Mouse (Mus musculus) lung, embryonic 15.5 days (tissue): Measurements from ENCODE around the gene Fam216a. TPM values are rescaled to one million over a fixed set of nuclear protein-coding genes. Genes with fewer than 3 reads are reported as not detected.

Experiments
- ATAC-seq: fragments of 200-750 bp; cut with Nextera tagmentation; 2 replicates; pipeline ENCODE4 v1.8.0; 2017; ENCODE audit warnings: moderate number of reproducible peaks, borderline replicate concordance; ENCODE audit not compliant: low FRiP score, low TSS enrichment; ENCODE audit errors: extremely low read depth
- H3K27ac ChIP-seq: fragments of 300-500 bp; sonication (generic); 2 replicates; pipeline ENCODE4 v1.5.1; 2015; ENCODE audit warnings: moderate library complexity, mild to moderate bottlenecking, inconsistent platforms
- H3K27me3 ChIP-seq: fragments of 300-500 bp; sonication (generic); 2 replicates; pipeline ENCODE4 v1.6.1; 2015; ENCODE audit warnings: inconsistent platforms
- H3K36me3 ChIP-seq: fragments of 300-500 bp; sonication (generic); 2 replicates; pipeline ENCODE4 v1.6.1; 2015; ENCODE audit warnings: inconsistent platforms
- H3K4me1 ChIP-seq: fragments of 300-500 bp; sonication (generic); 2 replicates; pipeline ENCODE4 v1.6.1; 2015; ENCODE audit warnings: inconsistent platforms
- H3K4me2 ChIP-seq: fragments of 300-500 bp; sonication (generic); 2 replicates; pipeline ENCODE4 v1.6.1; 2015; ENCODE audit warnings: inconsistent platforms, mild to moderate bottlenecking, moderate library complexity
- H3K4me3 ChIP-seq: fragments of 300-500 bp; sonication (generic); 2 replicates; pipeline ENCODE4 v1.5.1; 2015; ENCODE audit warnings: mild to moderate bottlenecking, inconsistent platforms
- H3K9ac ChIP-seq: fragments of 300-500 bp; sonication (generic); 2 replicates; pipeline ENCODE4 v1.6.1; 2015; ENCODE audit warnings: inconsistent platforms
- H3K9me3 ChIP-seq: fragments of 300-500 bp; sonication (generic); 2 replicates; pipeline ENCODE4 v1.6.1; 2016; ENCODE audit warnings: inconsistent platforms
- WGBS: fragments of 180-500 bp; shearing (Covaris S2); methylation state at CpG from one replicate; pipeline ENCODE4 v1.1.7; 2015; 5-methylcytosine and 5-hydroxymethylcytosine counted together
- polyA plus RNA-seq: library from polyadenylated mRNA; unstranded; fragments of >200 nt; fragmentation: Nextera tagmentation; extraction: Ambion mirVana; gene quantifications from 2 replicates; pipeline ENCODE4 v1.2.1, GENCODE M21; 2015

The Fam216a gene
- polyA plus RNA-seq, 1 experiment from 2014 or later, result 72.4 TPM

DNA sequence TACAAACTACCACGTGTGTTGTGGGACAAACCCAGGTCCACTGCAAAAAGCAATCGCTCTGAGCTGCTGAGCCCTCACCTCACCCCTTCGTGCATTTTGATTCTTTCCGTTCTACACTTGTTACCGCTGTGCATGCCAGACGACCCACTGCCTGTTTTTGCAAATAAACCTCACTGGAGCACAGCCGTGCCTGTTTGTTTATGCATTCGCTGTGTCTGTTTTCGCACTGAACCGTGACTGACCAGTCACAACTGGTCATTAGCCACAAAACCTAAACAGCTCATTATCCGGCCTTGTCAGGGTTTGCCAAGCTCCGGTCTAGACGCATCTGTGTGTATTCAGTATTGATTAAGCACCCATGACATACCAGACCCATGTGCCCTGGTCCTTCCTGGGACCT lies 30.0 kb upstream of the Fam216a start:
- peaks cover 65% of the 10 kb centered on the region for H3K36me3 ChIP-seq
- H3K27me3 ChIP-seq, result no peaks in the 10 kb centered on the region
- WGBS, result 79% methylated on average over 13 of the region's 13 CpGs
- H3K9ac ChIP-seq, result no peak overlapping the region
- no peaks in the 10 kb centered on the region for H3K9me3 ChIP-seq
- H3K4me3 ChIP-seq, result no peak overlapping the region
- no peak for ATAC-seq
- H3K4me1 ChIP-seq, result peaks cover 14% of the 10 kb centered on the region; the same call in 1 of the 2 replicates
- no peak overlapping the region for H3K27ac ChIP-seq
- H3K4me2 ChIP-seq, result no peak overlapping the region

DNA sequence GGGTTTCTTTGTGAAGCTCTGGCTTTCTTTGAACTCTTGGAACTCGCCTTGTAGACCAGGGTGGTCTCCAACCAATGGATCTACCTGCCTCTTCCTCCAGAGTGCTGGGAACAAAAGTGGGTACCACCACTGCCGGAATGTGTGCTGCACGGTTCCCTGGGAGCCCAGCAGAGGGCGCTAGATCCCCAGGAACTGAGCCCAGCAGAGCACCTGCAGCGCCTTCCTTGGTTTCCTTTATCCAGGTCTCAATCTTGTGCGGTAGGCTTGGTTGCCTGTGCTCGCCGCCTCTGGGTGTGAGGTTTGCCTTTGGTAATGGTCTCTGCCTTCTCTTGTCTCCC lies 29.1 kb upstream of the Fam216a start:
- no peaks in the 10 kb centered on the region for H3K9me3 ChIP-seq
- no peak overlapping the region for H3K4me3 ChIP-seq
- H3K27ac ChIP-seq, result no peak overlapping the region
- H3K9ac ChIP-seq, result no peak overlapping the region
- H3K4me1 ChIP-seq, result peaks cover 14% of the 10 kb centered on the region; the same call in 1 of the 2 replicates
- H3K36me3 ChIP-seq, result peaks cover 61% of the 10 kb centered on the region
- H3K4me2 ChIP-seq, result no peak overlapping the region
- no peak; the same call in 1 of the 2 replicates for ATAC-seq
- no peaks in the 10 kb centered on the region for H3K27me3 ChIP-seq
- WGBS, result 32% methylated on average over 8 of the region's 8 CpGs

DNA sequence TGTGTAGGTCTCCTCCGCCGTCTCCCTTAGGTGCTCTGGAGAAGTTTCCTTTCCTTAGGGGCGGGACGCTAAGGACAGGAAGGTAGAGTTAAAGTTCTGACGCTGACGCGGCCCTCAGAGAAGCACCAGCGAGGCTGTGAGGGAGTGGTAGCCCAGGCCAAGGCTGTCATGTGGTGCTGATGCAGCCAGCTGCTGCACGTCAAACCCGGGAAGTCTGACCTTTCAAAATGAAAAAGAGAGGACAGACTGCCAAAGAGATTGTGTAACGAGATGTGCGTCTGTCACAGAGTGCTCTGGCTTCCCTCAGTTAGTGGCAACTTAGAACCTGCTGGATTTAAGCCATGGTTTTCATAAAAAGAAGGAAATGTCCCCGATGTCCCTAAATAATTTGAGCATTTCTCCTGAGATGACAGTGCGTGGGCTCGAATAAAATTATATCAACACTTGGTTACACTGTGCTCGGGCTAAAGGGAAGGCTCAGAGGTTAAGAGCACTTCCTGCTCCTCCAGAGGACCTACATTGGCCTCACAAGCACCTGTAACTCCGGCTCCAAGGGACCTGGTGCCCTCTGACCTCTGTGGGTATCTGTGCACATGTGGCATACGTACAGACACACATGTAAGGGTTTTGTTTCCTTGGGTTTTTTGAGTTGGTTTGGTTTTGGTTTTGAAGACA lies 28.6 kb upstream of the Fam216a start:
- Histone ChIP-seq H3K27me3 (no peaks in the 10 kb centered on the region), H3K4me3 (no peak overlapping the region), H3K36me3 (peaks cover 56% of the 10 kb centered on the region), H3K9ac (no peak overlapping the region), H3K9me3 (no peaks in the 10 kb centered on the region), H3K4me1 (peaks cover 14% of the 10 kb centered on the region; the same call in 1 of the 2 replicates), H3K27ac (no peak overlapping the region), H3K4me2 (no peak overlapping the region)
- 54% methylated on average over 18 of the region's 18 CpGs for WGBS
- ATAC-seq, result peak; percentile 59; the same call in 1 of the 2 replicates

DNA sequence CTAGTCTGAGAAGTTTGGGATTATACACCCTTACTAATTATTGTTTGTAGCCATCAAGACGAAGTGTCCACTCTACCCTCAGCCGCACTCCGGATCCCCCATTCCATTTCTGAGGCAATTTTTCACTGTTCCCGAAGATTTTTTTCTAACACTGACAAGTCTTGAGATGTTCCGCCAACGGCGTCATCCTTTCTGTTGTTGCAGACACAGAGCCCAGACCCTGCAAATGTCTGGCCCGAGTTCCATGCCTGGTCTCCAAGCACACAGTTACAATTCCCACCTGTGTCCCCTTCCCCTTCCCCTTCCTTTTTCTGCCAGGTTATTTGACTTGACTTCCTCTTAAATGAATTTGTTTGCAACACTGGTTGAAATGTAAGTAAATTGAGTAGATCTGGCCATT lies 27.7 kb upstream of the Fam216a start:
- H3K27ac ChIP-seq, result no peak overlapping the region
- no peak overlapping the region for H3K4me3 ChIP-seq
- no peak overlapping the region for H3K9ac ChIP-seq
- 85% methylated on average over 8 of the region's 8 CpGs for WGBS
- H3K4me1 ChIP-seq, result peaks cover 14% of the 10 kb centered on the region; the same call in 1 of the 2 replicates
- H3K4me2 ChIP-seq, result no peak overlapping the region
- no peak for ATAC-seq
- H3K9me3 ChIP-seq, result no peaks in the 10 kb centered on the region
- H3K36me3 ChIP-seq, result peaks cover 47% of the 10 kb centered on the region
- no peaks in the 10 kb centered on the region for H3K27me3 ChIP-seq

DNA sequence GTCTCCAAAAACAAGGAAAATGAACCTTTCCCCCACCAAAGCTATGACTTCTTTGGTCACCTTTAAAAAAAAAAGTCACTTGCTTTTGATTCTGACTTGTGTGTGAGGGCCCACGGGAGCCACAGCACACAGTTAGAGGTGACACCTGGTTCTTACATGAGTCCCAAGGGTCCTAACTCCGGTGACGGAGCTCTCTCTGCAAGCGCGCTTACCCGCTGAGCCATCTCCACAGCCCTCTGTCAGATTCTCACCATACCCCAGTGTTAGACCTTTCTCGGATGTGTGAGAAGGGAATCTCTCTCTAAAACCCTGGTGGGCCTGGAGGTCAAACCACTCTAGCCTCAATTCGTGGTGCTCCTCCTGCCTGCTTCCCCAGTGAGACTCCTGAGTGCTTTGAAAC lies 25.3 kb upstream of the Fam216a start:
- WGBS, result 88% methylated on average over 8 of the region's 8 CpGs
- Histone ChIP-seq H3K4me2 (no peak overlapping the region), H3K27ac (peak overlapping the region; percentile 41), H3K36me3 (peaks cover 24% of the 10 kb centered on the region), H3K27me3 (no peaks in the 10 kb centered on the region), H3K4me3 (no peak overlapping the region), H3K9me3 (no peaks in the 10 kb centered on the region), H3K9ac (no peak overlapping the region), H3K4me1 (peaks cover 23% of the 10 kb centered on the region)
- no peak for ATAC-seq

DNA sequence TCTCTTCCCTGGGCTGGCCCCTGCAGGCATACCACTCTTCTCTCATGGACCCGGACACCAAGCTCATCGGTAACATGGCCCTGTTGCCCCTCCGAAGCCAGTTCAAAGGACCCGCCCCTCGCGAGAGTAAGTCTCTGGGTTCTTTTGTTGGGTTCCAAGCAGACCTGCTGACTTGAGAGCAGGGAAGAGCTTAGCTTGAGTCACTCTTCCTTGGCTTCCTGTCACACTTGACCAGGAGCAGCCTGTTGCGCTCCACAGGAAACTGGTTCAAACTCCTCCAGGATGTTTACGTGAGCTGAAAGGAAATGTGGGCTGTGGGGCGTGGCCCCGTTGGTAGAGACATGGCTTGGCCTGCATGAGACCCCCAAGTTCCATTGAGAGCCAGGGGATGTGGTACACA lies 24.6 kb upstream of the Fam216a start:
- H3K9me3 ChIP-seq, result no peaks in the 10 kb centered on the region
- peaks cover 23% of the 10 kb centered on the region for H3K4me1 ChIP-seq
- 78% methylated on average over 10 of the region's 10 CpGs for WGBS
- peak overlapping the region; percentile 87 for H3K27ac ChIP-seq
- H3K4me3 ChIP-seq, result peak overlapping the region; percentile 17; the same call in 1 of the 2 replicates
- ATAC-seq, result peak; percentile 16; the same call in 1 of the 2 replicates
- H3K27me3 ChIP-seq, result no peaks in the 10 kb centered on the region
- peak overlapping the region; percentile 22; the same call in 1 of the 2 replicates for H3K4me2 ChIP-seq
- H3K9ac ChIP-seq, result no peak overlapping the region
- peaks cover 17% of the 10 kb centered on the region; the same call in 1 of the 2 replicates for H3K36me3 ChIP-seq

DNA sequence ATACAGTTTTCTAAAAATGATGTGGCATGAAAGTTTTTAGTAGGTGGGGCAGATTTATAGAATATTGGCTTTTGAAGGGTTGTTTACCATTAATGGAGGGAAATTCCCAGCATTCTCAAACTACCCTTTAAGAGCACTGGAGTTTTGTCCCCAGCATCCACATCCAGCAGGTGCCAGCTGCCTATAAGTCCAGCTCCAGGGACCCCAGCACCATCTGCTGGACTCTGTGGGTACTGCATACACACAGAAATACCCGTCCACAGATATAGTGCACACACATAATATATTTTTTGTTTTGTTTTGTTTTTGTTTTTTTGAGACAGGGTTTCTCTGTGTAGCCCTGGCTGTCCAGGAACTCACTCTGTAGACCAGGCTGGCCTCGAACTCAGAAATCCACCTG lies 21.7 kb upstream of the Fam216a start:
- ATAC-seq, result no peak
- 45% methylated on average over 2 of the region's 2 CpGs for WGBS
- H3K4me1 ChIP-seq, result peaks cover 13% of the 10 kb centered on the region
- H3K27me3 ChIP-seq, result no peaks in the 10 kb centered on the region
- no peak overlapping the region for H3K9ac ChIP-seq
- H3K4me3 ChIP-seq, result no peak overlapping the region
- H3K27ac ChIP-seq, result no peak overlapping the region
- H3K9me3 ChIP-seq, result no peaks in the 10 kb centered on the region
- H3K4me2 ChIP-seq, result no peak overlapping the region
- H3K36me3 ChIP-seq, result peaks cover 10% of the 10 kb centered on the region; the same call in 1 of the 2 replicates

DNA sequence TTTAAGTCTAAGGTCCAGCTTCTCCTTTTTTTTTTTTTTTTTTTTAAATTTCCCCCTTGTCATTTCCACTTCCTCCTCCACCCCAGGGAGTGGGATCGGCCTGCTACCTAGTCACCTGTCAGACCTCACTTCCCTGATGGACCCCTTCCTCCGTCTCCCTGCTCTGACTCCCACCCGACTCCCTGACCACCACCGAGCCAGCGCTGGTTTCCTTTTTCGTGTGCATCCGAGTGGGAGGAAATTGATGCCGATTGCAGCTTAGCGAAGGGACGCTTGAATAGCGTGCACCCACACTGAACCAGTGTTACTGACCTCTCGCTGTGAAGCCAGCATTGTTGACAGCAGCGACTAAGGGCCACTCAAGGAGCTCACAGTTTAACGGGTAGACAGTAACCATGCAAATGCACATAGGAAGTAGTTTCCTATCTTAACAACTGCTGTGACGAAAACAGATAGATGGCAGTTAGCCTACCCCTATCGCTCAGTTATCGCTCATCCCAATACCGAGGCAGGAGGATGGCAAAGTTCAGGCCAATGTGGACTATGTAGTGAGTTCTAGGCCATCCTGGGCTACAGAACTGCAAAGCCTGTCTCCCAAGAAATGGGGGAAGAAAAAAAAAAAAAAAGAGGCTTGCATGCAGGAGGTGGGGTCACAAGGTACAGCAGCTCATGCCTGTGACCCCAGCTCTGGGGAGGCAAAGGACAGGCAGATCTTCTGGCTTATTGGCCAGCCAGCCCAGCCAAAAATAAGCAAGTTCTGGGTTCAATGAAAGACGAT lies 20.3 kb upstream of the Fam216a start:
- Histone ChIP-seq H3K4me1 (peaks cover 13% of the 10 kb centered on the region), H3K27ac (peak overlapping the region; percentile 41; the same call in 1 of the 2 replicates), H3K4me2 (peak overlapping the region; percentile 75), H3K9ac (peak overlapping the region; percentile 74), H3K4me3 (peak overlapping the region; percentile 83), H3K9me3 (no peaks in the 10 kb centered on the region), H3K27me3 (no peaks in the 10 kb centered on the region), H3K36me3 (peaks cover 6% of the 10 kb centered on the region; the same call in 1 of the 2 replicates)
- no peak for ATAC-seq
- WGBS, result 11% methylated on average over 19 of the region's 19 CpGs

DNA sequence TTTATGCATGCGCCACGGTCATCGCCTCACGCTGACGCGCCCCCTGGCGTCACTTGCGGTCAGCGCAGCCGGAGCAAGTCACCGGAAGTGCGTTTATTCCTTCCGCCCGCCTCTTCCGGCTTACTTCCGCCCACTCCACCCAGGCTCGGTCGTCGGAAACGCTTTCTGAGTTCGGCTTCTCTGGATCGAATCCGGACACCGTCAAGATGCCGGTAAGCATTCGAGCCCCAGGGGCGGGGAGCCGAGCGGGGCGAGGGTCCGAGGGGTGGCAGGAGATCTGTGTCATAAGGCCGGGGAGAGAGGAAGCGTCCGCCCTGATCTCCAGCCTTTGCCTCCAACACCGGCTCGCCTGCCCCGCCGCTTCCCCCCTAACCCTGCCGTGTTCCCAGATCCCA lies 19.6 kb upstream of the Fam216a start, which contains the start of gene Arpc3:
Gene Arpc3, plus strand, starts transcription at position 93 of the 395 bp plus-strand sequence.
- under 1% methylated on average over 39 of the region's 39 CpGs for WGBS

DNA sequence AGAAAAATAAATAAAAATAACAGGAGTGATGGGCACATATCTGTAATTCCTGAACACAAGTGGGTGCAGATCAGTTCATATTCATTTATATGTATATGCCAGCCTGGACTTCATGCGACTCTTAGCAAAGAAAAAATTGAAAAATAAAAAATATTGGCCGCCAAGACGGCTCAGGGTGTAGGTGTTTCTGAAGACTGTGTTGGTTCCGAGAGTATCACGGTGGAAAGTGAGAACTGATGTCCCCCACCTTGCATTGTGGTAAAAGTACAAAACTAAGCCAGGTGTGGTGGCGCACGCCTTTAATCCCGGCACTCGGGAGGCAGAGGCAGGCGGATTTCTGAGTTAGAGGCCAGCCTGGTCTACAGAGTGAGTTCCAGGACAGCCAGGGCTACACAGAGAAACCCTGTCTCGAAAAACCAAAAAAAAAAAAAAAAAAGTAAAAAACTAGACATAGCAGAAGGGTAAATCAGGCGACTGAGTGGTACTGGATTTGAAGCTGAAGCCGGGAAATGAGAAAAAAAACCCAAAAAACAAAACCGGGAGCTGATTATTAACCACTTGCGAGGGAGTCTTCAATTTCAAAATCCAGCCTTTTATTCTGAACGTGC lies 19.1 kb upstream of the Fam216a start:
- H3K9me3 ChIP-seq, result no peaks in the 10 kb centered on the region
- H3K4me3 ChIP-seq, result peak overlapping the region; percentile 83
- WGBS, result 44% methylated on average over 16 of the region's 16 CpGs
- no peaks in the 10 kb centered on the region for H3K36me3 ChIP-seq
- no peak overlapping the region for H3K27ac ChIP-seq
- H3K9ac ChIP-seq, result no peak overlapping the region
- H3K4me2 ChIP-seq, result peak overlapping the region; percentile 75
- no peaks in the 10 kb centered on the region for H3K27me3 ChIP-seq
- no peak for ATAC-seq
- H3K4me1 ChIP-seq, result peaks cover 13% of the 10 kb centered on the region

More for the DNA sequence above, 19.6 kb upstream of the Fam216a start, which contains the start of gene Arpc3:
- Histone ChIP-seq H3K27ac (peak within 1 kb of the TSS; percentile 41; the same call in 1 of the 2 replicates), H3K36me3 (peaks cover 3% of the 10 kb centered on the region; the same call in 1 of the 2 replicates), H3K9me3 (no peaks in the 10 kb centered on the region), H3K9ac (peak within 1 kb of the TSS; percentile 74), H3K27me3 (no peaks in the 10 kb centered on the region), H3K4me1 (peaks cover 13% of the 10 kb centered on the region), H3K4me2 (peak within 1 kb of the TSS; percentile 75), H3K4me3 (peak within 1 kb of the TSS; percentile 83)
- ATAC-seq, result peak; percentile 79

DNA sequence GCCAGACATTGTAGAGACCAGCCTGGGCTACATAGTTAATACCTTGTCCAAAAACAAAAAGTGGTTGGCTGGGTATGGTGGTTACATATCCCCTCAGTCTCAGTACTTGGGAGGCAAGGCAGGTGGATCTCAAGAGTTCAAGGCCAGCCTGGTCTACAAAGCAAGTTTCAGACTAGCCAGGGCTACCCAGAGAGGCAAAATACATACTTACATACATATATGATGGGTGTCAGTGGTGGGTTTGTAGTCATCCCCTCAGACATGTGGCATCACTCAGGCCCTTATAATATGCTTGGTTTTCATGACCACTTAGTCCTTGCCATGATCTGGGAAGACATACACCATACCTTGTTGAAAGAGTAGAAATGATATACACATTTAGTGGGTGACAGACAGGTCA lies 18.5 kb upstream of the Fam216a start:
- no peak overlapping the region for H3K27ac ChIP-seq
- no peaks in the 10 kb centered on the region for H3K9me3 ChIP-seq
- H3K9ac ChIP-seq, result no peak overlapping the region
- no peak overlapping the region for H3K4me2 ChIP-seq
- no peak overlapping the region for H3K4me3 ChIP-seq
- H3K4me1 ChIP-seq, result peaks cover 13% of the 10 kb centered on the region
- no peak for ATAC-seq
- no peaks in the 10 kb centered on the region for H3K27me3 ChIP-seq
- H3K36me3 ChIP-seq, result no peaks in the 10 kb centered on the region
